In genomic region chr3:55411547-55411946, GRCm38 (mm10) we compare ENCODE assay signal across 19 mouse cellular contexts.
DNase-seq lines count a peak whose midpoint lies in the region; ATAC-seq and TF ChIP-seq lines count a peak whose summit lies in the region.
"Had no signal": no experiment of that assay in that cellular context is flagged by ENCODE, and none has a peak within 500 bp of the region (broad histone marks: within the 10 kb centered on the region; RNA-seq: fewer than 3 reads in every experiment).

No protein-coding gene starts in this region.

- TF ChIP-seq CTCF in intestine, postnatal 0 days (IDR thresholded peaks at IDR 0.05; ENCODE audit: low read depth), result peak; percentile 34; the same call in 1 of the 2 replicates
- TF ChIP-seq CTCF in midbrain, postnatal 0 days (IDR thresholded peaks at IDR 0.05), result peak; percentile 63
- peak; percentile 16; the same call in 1 of the 2 replicates for TF ChIP-seq CTCF in brain, embryonic 14.5 days (IDR thresholded peaks at IDR 0.05; ENCODE audit: borderline replicate concordance, extremely low read depth, insufficient read depth, insufficient read length)

- no peaks in the 10 kb centered on the region for H3K36me3 ChIP-seq in intestine, postnatal 0 days (ENCODE audit: control insufficient read depth, insufficient read depth)
- H3K36me3 ChIP-seq in intestine, embryonic 15.5 days, result no peaks in the 10 kb centered on the region
- H3K36me3 ChIP-seq in midbrain, postnatal 0 days (ENCODE audit: insufficient read depth, low read length), result no peaks in the 10 kb centered on the region
- no peaks in the 10 kb centered on the region for H3K36me3 ChIP-seq in midbrain, embryonic 11.5 days (ENCODE audit: control insufficient read depth, insufficient read depth, low read length)
- H3K36me3 ChIP-seq: embryonic facial prominence, embryonic 10.5 days; G1E; heart, embryonic 13.5 days; midbrain, embryonic 15.5 days; neural tube, embryonic 12.5 days had no signal

- no peak overlapping the region for H3K4me2 ChIP-seq in intestine, postnatal 0 days (replicated peaks; ENCODE audit: low read depth)
- no peak overlapping the region for H3K4me2 ChIP-seq in intestine, embryonic 15.5 days (replicated peaks)
- H3K4me2 ChIP-seq in midbrain, postnatal 0 days (ENCODE audit: low read depth, low read length, poor library complexity, severe bottlenecking), result no peak overlapping the region
- no peak overlapping the region for H3K4me2 ChIP-seq in midbrain, embryonic 11.5 days
- H3K4me2 ChIP-seq: heart, embryonic 13.5 days; midbrain, embryonic 15.5 days; neural tube, embryonic 12.5 days had no signal

- H3K27me3 ChIP-seq in intestine, postnatal 0 days (replicated peaks; ENCODE audit: control insufficient read depth, insufficient read depth, low read length), result no peaks in the 10 kb centered on the region
- H3K27me3 ChIP-seq in intestine, embryonic 15.5 days (replicated peaks), result no peaks in the 10 kb centered on the region
- no peaks in the 10 kb centered on the region for H3K27me3 ChIP-seq in midbrain, postnatal 0 days (ENCODE audit: insufficient read depth, low read length)
- H3K27me3 ChIP-seq in midbrain, embryonic 11.5 days (ENCODE audit: control insufficient read depth, insufficient read depth, low read length), result no peaks in the 10 kb centered on the region
- H3K27me3 ChIP-seq: heart, embryonic 13.5 days; midbrain, embryonic 15.5 days; neural tube, embryonic 12.5 days had no signal

- no peak overlapping the region for H3K9ac ChIP-seq in intestine, postnatal 0 days (ENCODE audit: low read depth, low read length)
- no peak overlapping the region for H3K9ac ChIP-seq in intestine, embryonic 15.5 days
- no peak overlapping the region for H3K9ac ChIP-seq in midbrain, postnatal 0 days (replicated peaks; ENCODE audit: low read length, poor library complexity, severe bottlenecking)
- no peak overlapping the region for H3K9ac ChIP-seq in midbrain, embryonic 11.5 days (ENCODE audit: low read length)
- H3K9ac ChIP-seq: heart, embryonic 13.5 days; midbrain, embryonic 15.5 days; neural tube, embryonic 12.5 days had no signal

- no peaks in the 10 kb centered on the region for H3K4me1 ChIP-seq in intestine, postnatal 0 days (replicated peaks; ENCODE audit: control insufficient read depth, insufficient read depth, low read length)
- no peaks in the 10 kb centered on the region for H3K4me1 ChIP-seq in intestine, embryonic 15.5 days (replicated peaks)
- H3K4me1 ChIP-seq in midbrain, postnatal 0 days (ENCODE audit: insufficient read depth, low read length), result peaks cover 5% of the 10 kb centered on the region; the same call in 1 of the 2 replicates
- H3K4me1 ChIP-seq in midbrain, embryonic 11.5 days (ENCODE audit: control insufficient read depth, insufficient read depth, low read length), result peaks cover 4% of the 10 kb centered on the region

- peak; percentile 22 for DNase-seq in CD4-positive, CD25-positive, alpha-beta regulatory T cell, adult 2 months (ENCODE audit: low read depth, low spot score)
- peak; percentile 40 for DNase-seq in midbrain, postnatal 0 days (ENCODE audit: low spot score)
- no peak for DNase-seq in midbrain, embryonic 11.5 days (ENCODE audit: low spot score, missing footprints)
- DNase-seq in brain, embryonic 14.5 days (ENCODE audit: low read depth), result peak; percentile 37
- DNase-seq in heart, adult 9 months (ENCODE audit: low spot score in 2 of 2), result no peak
- DNase-seq: adrenal gland, postnatal 10 days; gastrocnemius, postnatal 36 days; kidney, postnatal 10 days; layer of hippocampus, adult 9-11 months; lung, adult 18-20 months had no signal

- TF ChIP-seq POLR2A in brain, embryonic 14.5 days (IDR thresholded peaks at IDR 0.05; ENCODE audit: borderline replicate concordance, extremely low read depth, insufficient read depth, insufficient read length, poor library complexity, severe bottlenecking), result no peak

- no peak overlapping the region for H3K4me3 ChIP-seq in intestine, postnatal 0 days (ENCODE audit: low read depth, low read length)
- H3K4me3 ChIP-seq in intestine, embryonic 15.5 days (replicated peaks), result no peak overlapping the region
- H3K4me3 ChIP-seq in midbrain, postnatal 0 days (ENCODE audit: low read depth, low read length), result no peak overlapping the region
- H3K4me3 ChIP-seq in midbrain, embryonic 11.5 days (ENCODE audit: low read depth, low read length), result no peak overlapping the region
- H3K4me3 ChIP-seq: embryonic facial prominence, embryonic 10.5 days; erythroblast, embryonic 14.5 days; heart, embryonic 13.5 days; midbrain, embryonic 15.5 days; neural tube, embryonic 12.5 days had no signal

- peaks cover 8% of the 10 kb centered on the region; the same call in 1 of the 2 replicates for H3K9me3 ChIP-seq in intestine, postnatal 0 days (ENCODE audit: control insufficient read depth)
- no peaks in the 10 kb centered on the region for H3K9me3 ChIP-seq in intestine, embryonic 15.5 days
- no peaks in the 10 kb centered on the region for H3K9me3 ChIP-seq in midbrain, postnatal 0 days (ENCODE audit: low read length)
- no peaks in the 10 kb centered on the region for H3K9me3 ChIP-seq in midbrain, embryonic 11.5 days (ENCODE audit: control insufficient read depth, low read length)
- H3K9me3 ChIP-seq: embryonic facial prominence, embryonic 10.5 days; heart, embryonic 13.5 days; midbrain, embryonic 15.5 days; neural tube, embryonic 12.5 days had no signal

- no peak overlapping the region for H3K27ac ChIP-seq in intestine, postnatal 0 days (ENCODE audit: low read depth, low read length)
- no peak overlapping the region for H3K27ac ChIP-seq in intestine, embryonic 15.5 days
- H3K27ac ChIP-seq in midbrain, postnatal 0 days (ENCODE audit: low read depth, low read length), result no peak overlapping the region
- H3K27ac ChIP-seq in midbrain, embryonic 11.5 days (ENCODE audit: low read depth, low read length), result no peak overlapping the region
- H3K27ac ChIP-seq: embryonic facial prominence, embryonic 10.5 days; heart, embryonic 13.5 days; midbrain, embryonic 15.5 days; neural tube, embryonic 12.5 days had no signal

- no peak for ATAC-seq in CD4-positive, CD25-positive, alpha-beta regulatory T cell, adult 4 months
- ATAC-seq in intestine, postnatal 0 days, result no peak
- no peak for ATAC-seq in intestine, embryonic 15.5 days
- no peak for ATAC-seq in midbrain, postnatal 0 days (ENCODE audit: low FRiP score)
- no peak for ATAC-seq in midbrain, embryonic 11.5 days (ENCODE audit: low FRiP score)
- ATAC-seq: midbrain, embryonic 15.5 days had no signal

Comparison
In these comparisons a context has a peak if more than half of its experiments do, and no peak if none do; other contexts are left out.
1. DNase-seq: peak in CD4-positive, CD25-positive, alpha-beta regulatory T cell, adult 2 months (single experiment), midbrain, postnatal 0 days (single experiment) and brain, embryonic 14.5 days (single experiment); none in midbrain, embryonic 11.5 days (single experiment) and heart, adult 9 months (0 of 2).
2. Peak in every context shown above with its lines, with median percentiles within 50 percentile points of each other: CTCF ChIP-seq.